Mouse (Mus musculus): ENCODE measurements around the gene Tardbp. TPM values are rescaled to one million over a fixed set of nuclear protein-coding genes. Genes with fewer than 3 reads are reported as not detected.

The Tardbp gene
- polyA plus RNA-seq, 1 experiment, result 109 TPM

GRCm38 (mm10) chr4:148602357-148603120, 24.3 kb downstream of the Tardbp start, which contains the start of gene Masp2:
Gene Masp2, plus strand, starts transcription at chr4:148602554.
- Histone ChIP-seq H3K4me3 (no peak within 1 kb of the TSS), H3K79me2 (ENCODE audit: control insufficient read depth, insufficient read depth) (no peaks in the 10 kb centered on the region), H3K4me2 (ENCODE audit: low read depth) (no peak within 1 kb of the TSS), H3K27me3 (ENCODE audit: control insufficient read depth, insufficient read depth, insufficient read length) (no peaks in the 10 kb centered on the region), H3K36me3 (ENCODE audit: control insufficient read depth, insufficient read depth) (peaks cover 12% of the 10 kb centered on the region), H3ac (ENCODE audit: control insufficient read depth, insufficient read length) (no peak within 1 kb of the TSS)
- TF ChIP-seq POLR2AphosphoS2 (IDR thresholded peaks at IDR 0.05; ENCODE audit: insufficient read length, low read depth) (peak; percentile 19), CEBPB (IDR thresholded peaks at IDR 0.05; ENCODE audit: insufficient read depth, poor library complexity, severe bottlenecking) (no peak)

- Histone ChIP-seq H3K27me3 (ENCODE audit: control insufficient read depth, insufficient read depth, insufficient read length) (no peaks in the 10 kb centered on the region), H3K79me2 (ENCODE audit: control insufficient read depth, insufficient read depth) (no peaks in the 10 kb centered on the region), H3K36me3 (ENCODE audit: control insufficient read depth, insufficient read depth) (peaks cover 12% of the 10 kb centered on the region), H3K4me3 (no peak overlapping the region), H3K4me2 (ENCODE audit: low read depth) (no peak overlapping the region), H3ac (ENCODE audit: control insufficient read depth, insufficient read length) (no peak overlapping the region)
- no peak for TF ChIP-seq TCF3 (IDR thresholded peaks at IDR 0.05; ENCODE audit: insufficient read length, low read depth)
- TF ChIP-seq POLR2A (IDR thresholded peaks at IDR 0.05; ENCODE audit: insufficient read length, low read depth), result no peak
- TF ChIP-seq MYOD1 (IDR thresholded peaks at IDR 0.05; ENCODE audit: control insufficient read depth in 1 of 3, insufficient read length in 2 of 3, low read depth in 2 of 3), result no peak
- no peak for TF ChIP-seq MYOG (IDR thresholded peaks at IDR 0.05; ENCODE audit: control insufficient read depth in 1 of 3, insufficient read depth in 1 of 3, insufficient read length in 2 of 3, low read depth in 2 of 3)
- TF ChIP-seq TCF12 (IDR thresholded peaks at IDR 0.05; ENCODE audit: insufficient read depth, poor library complexity, severe bottlenecking), result no peak
Observed at GRCm38 (mm10) chr4:148601871-148602270, 24.9 kb downstream of the Tardbp start.

GRCm38 (mm10) chr4:148600316-148600715, 26.5 kb downstream of the Tardbp start:
- no peaks in the 10 kb centered on the region for H3K27me3 ChIP-seq (ENCODE audit: control insufficient read depth, insufficient read depth, insufficient read length)
- H3K4me3 ChIP-seq, result no peak overlapping the region
- H3K79me2 ChIP-seq (ENCODE audit: control insufficient read depth, insufficient read depth), result no peaks in the 10 kb centered on the region
- H3ac ChIP-seq (ENCODE audit: control insufficient read depth, insufficient read length), result no peak overlapping the region
- TF ChIP-seq SRF (IDR thresholded peaks at IDR 0.05; ENCODE audit: control insufficient read depth, insufficient read length, low read depth), result no peak
- TF ChIP-seq MYOD1 (IDR thresholded peaks at IDR 0.05; ENCODE audit: control insufficient read depth in 1 of 3, insufficient read length in 2 of 3, low read depth in 2 of 3), result no peak
- no peak for TF ChIP-seq MAX (IDR thresholded peaks at IDR 0.05; ENCODE audit: low read depth)
- no peak for TF ChIP-seq TCF12 (IDR thresholded peaks at IDR 0.05; ENCODE audit: insufficient read depth, poor library complexity, severe bottlenecking)
- H3K4me2 ChIP-seq (ENCODE audit: low read depth), result no peak overlapping the region
- H3K36me3 ChIP-seq (ENCODE audit: control insufficient read depth, insufficient read depth), result peaks cover 19% of the 10 kb centered on the region

GRCm38 (mm10) chr4:148598826-148599225, 28.0 kb downstream of the Tardbp start:
- no peak overlapping the region for H3K4me2 ChIP-seq (ENCODE audit: low read depth)
- no peak overlapping the region for H3K4me3 ChIP-seq
- no peaks in the 10 kb centered on the region for H3K79me2 ChIP-seq (ENCODE audit: control insufficient read depth, insufficient read depth)
- H3K27me3 ChIP-seq (ENCODE audit: control insufficient read depth, insufficient read depth, insufficient read length), result no peaks in the 10 kb centered on the region
- peaks cover 23% of the 10 kb centered on the region for H3K36me3 ChIP-seq (ENCODE audit: control insufficient read depth, insufficient read depth)
- H3ac ChIP-seq (ENCODE audit: control insufficient read depth, insufficient read length), result no peak overlapping the region
- TF ChIP-seq MYOD1 (IDR thresholded peaks at IDR 0.05; ENCODE audit: control insufficient read depth in 1 of 3, insufficient read length in 2 of 3, low read depth in 2 of 3), result no peak
- no peak for TF ChIP-seq REST (IDR thresholded peaks at IDR 0.05; ENCODE audit: insufficient read depth, insufficient read length)
- no peak for TF ChIP-seq POLR2AphosphoS2 (IDR thresholded peaks at IDR 0.05; ENCODE audit: insufficient read length, low read depth)

- H3K27me3 ChIP-seq (ENCODE audit: control insufficient read depth, insufficient read depth, insufficient read length), result no peaks in the 10 kb centered on the region
- no peak overlapping the region for H3K4me2 ChIP-seq (ENCODE audit: low read depth)
- no peak overlapping the region for H3K4me3 ChIP-seq
- TF ChIP-seq POLR2A (IDR thresholded peaks at IDR 0.05; ENCODE audit: insufficient read length, low read depth), result no peak
- TF ChIP-seq CEBPB (IDR thresholded peaks at IDR 0.05; ENCODE audit: insufficient read depth, poor library complexity, severe bottlenecking), result no peak
- no peak for TF ChIP-seq E2F4 (IDR thresholded peaks at IDR 0.05; ENCODE audit: insufficient read depth)
- TF ChIP-seq SRF (IDR thresholded peaks at IDR 0.05; ENCODE audit: control insufficient read depth, insufficient read length, low read depth), result no peak
- TF ChIP-seq MYOG (IDR thresholded peaks at IDR 0.05; ENCODE audit: control insufficient read depth in 1 of 3, insufficient read depth in 1 of 3, insufficient read length in 2 of 3, low read depth in 2 of 3), result no peak
- TF ChIP-seq REST (IDR thresholded peaks at IDR 0.05; ENCODE audit: insufficient read depth, insufficient read length), result no peak
- TF ChIP-seq TCF12 (IDR thresholded peaks at IDR 0.05; ENCODE audit: insufficient read depth, poor library complexity, severe bottlenecking), result no peak
- TF ChIP-seq TCF3 (IDR thresholded peaks at IDR 0.05; ENCODE audit: insufficient read length, low read depth), result no peak
- TF ChIP-seq POLR2AphosphoS2 (IDR thresholded peaks at IDR 0.05; ENCODE audit: insufficient read length, low read depth), result no peak
- no peak for TF ChIP-seq MYOD1 (IDR thresholded peaks at IDR 0.05; ENCODE audit: control insufficient read depth in 1 of 3, insufficient read length in 2 of 3, low read depth in 2 of 3)
- H3K79me2 ChIP-seq (ENCODE audit: control insufficient read depth, insufficient read depth), result peaks cover 17% of the 10 kb centered on the region
- no peak overlapping the region for H3ac ChIP-seq (ENCODE audit: control insufficient read depth, insufficient read length)
- H3K36me3 ChIP-seq (ENCODE audit: control insufficient read depth, insufficient read depth), result peaks cover 25% of the 10 kb centered on the region
Observed at GRCm38 (mm10) chr4:148596731-148597130, 30.1 kb downstream of the Tardbp start.
